Mouse (Mus musculus) right cerebral cortex, adult 18-20 months (tissue): Measurements from ENCODE around the gene Mmp24.
"Not testable (repeated sequence)": the region's sequence is repeated elsewhere in the genome, so short reads cannot be mapped to it uniquely, and the experiment has no call there.

ENCODE experiments used
- DNase-seq: peaks from one replicate; pipeline ENCODE4 v3.0.0; 2022; ENCODE audit warnings: mixed read lengths

Gene Mmp24

DNA sequence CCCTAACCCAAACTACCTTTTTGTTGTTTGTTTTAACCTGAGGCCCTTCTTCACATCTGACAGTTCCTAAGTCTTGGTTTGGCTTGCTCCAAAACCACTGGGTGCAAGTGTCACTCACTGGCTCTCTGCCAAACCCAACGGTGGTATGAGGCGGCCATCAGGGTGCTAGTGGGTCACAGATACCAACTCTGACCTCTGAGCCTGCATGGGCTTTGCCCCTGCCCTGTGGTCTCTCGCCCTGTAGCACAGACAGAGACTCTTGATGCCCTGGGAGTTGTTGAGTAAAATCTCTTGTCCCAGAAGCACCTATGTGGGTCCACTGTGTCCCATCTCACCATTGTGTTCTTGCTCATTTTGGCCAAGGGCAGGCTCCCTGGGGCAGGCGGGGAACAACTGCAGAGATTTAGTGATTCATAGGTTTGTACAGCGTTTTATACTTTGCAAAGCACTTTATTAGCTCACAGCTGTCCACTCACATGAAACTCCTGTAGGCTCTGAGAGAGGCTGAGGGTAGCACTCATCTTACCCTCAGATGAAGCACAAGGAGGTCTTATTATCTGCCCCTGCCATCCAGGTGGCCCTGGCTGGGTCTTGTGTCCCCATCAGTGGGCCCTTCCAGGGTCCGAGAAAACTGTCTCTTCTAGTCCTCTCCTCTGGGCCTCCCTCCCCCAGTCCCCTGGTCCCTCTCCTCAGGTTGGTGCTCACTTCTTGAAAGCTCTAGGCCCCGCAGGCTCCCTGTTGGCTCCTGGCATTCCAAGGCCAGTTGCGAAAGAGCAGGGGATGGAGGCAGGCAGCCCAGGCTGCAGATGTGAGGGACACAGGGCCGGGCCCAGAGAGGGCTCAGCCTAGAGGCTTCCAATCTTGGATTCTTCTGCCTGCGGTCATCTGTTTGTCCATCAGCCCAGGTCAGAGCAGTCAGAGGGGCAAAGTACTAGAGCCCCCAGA lies 42.4 kb downstream of the Mmp24 start:
- DNase-seq: no peak

DNA sequence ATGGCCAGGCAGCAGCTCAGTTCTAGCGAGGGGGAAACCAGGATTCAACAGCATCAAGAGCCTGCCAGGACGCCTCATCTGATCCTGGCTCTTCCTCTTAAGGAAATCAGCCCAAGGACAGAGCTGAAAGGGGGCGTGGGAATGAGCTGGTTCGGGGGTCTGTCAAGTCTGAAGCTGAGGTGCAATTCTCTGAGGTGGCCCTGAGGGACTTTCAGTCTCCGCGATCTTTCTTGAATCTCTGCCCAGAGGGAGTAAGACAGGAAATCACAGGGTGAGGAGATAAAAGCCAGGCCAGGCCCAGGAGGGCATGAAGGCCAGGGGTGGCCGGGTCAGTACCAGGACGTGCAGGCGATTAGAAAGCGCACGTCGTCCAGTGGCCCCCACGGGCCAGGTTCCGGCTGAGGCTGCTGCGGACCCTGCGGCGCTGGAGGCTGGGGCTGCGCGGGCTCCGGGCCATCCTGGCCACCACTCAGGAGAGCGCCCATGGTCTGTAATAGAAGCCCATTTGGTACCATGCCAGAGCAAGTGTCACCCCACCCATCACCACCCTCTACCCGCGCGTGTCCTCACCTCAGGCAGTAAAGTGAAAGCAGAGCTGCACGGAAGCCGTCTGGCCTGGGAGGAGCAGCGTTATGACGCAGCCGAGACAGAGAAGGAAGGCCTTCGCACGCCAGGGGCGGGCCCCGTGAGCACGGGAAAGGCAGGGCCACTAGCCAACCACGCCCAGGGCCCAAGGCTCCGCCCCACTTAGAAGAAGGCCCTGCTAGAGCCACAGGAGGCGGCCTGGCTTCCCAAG lies 43.7 kb downstream of the Mmp24 start:
- DNase-seq: peak; percentile 96

DNA sequence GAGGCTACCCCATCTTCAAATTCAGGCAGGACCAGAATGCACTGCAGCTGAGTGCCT lies 44.1 kb downstream of the Mmp24 start, which contains the start of gene BC029722:
Gene BC029722, minus strand, starts transcription at position 35 of the 57 bp plus-strand sequence.
- no peak for DNase-seq

DNA sequence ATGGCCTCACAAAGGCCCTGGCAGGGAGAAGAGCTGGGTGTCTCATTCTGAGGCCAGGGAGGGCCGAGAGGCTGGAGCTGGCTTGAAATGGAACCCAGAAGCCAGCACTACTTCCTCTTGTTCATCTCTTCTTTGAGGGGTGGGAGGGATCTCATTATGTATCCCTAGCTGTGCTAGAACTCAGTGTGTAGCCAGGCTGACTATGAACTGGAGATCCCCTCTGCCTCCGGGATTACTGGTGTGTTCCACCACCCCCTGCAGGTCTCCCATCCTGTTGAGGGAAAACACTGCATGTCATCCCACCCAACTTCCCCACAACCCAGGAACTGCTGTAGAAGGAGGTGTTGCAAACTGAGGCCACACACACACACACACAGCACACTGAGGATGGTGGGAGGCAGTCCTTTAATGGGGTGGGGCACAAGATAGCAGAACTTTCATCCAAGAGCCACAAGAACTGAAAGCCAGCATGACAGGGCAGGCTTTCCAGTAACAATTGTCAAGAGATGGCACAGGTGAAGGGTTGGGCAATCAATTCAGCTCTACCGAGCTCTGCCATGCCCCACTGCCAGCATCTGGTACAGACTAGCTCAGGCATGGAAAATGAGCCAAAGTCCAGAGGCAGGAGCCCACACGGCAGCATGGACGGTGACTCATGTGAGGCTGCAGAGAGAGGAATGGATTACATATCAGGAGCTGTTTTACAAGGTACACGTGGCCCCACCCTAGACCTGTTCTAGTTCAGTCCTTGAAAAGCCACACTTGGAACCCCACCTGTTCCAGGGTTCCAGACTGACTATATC lies 44.5 kb downstream of the Mmp24 start:
- no peak for DNase-seq

DNA sequence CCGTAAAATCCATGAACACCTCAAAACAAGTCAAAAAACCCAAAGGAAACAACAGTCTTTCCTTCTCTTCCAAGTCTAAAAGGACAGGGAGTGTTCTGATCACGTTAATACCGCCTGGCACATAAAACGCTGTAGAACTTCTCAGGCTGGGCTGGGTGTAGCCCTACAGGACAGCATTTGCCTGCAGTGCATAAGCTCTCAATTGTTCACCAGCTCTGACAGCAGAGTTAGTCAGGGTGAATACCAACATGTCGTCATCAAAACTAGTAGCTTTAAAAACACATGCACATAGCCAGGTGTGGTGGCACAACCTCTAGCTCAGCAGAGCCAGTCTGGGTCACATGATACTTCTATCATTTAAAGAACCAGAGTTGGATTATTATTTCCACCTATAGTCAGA lies 45.6 kb downstream of the Mmp24 start:
- DNase-seq: no peak

DNA sequence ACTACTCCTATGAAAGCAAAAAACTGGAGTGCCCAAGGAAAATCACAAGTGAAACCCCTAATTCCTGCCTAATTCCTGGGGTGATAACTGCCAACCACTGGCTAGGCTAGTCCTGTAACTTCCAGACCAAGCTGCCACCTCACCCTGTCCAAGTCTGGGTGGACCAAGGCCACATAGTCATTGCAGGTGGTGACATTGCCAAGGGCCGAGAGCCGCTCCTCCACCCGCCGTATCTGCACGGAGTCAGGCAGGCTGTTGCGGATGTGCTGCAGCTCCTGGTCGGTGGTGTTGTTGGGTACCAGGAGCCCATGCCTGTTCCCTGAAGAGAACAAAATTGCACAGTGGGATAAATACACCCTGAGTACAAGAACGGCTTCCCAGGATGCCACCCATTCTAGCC lies 48.6 kb downstream of the Mmp24 start:
- no peak for DNase-seq

DNA sequence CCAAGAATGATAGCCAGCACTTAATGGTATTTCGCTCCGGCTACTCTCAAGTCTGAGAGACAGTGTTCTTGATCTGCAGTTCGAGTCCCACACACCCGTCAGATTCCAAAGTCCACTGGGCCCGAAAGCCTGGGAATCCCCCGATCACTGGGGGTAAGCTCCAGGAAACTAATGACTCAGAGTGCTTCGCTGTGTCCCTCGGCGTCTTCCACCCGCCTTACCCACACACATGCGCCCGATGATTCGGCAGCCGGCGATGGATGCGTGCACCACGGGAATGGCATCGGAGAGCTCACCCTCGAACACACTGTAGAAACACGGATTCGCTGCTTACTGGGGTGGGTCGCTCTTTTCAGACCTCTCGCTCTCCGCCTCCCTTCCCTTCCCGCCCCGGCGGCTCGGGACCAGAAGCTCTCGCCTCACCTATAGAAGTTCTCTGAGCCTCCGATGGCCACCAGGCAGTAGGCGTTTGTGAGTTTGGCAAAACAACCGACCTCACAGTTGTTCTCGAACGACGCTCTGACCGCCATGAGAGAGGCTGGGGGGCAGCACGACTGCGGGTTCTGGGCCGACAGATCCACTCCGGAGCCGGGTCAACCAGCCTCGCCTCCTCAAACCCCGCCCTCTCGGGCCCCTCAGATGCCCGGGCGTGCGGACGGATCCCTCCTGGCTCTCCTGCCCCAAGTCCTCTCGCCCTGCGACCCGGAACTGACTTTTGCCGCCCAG lies 50.9 kb downstream of the Mmp24 start:
- DNase-seq: no peak

DNA sequence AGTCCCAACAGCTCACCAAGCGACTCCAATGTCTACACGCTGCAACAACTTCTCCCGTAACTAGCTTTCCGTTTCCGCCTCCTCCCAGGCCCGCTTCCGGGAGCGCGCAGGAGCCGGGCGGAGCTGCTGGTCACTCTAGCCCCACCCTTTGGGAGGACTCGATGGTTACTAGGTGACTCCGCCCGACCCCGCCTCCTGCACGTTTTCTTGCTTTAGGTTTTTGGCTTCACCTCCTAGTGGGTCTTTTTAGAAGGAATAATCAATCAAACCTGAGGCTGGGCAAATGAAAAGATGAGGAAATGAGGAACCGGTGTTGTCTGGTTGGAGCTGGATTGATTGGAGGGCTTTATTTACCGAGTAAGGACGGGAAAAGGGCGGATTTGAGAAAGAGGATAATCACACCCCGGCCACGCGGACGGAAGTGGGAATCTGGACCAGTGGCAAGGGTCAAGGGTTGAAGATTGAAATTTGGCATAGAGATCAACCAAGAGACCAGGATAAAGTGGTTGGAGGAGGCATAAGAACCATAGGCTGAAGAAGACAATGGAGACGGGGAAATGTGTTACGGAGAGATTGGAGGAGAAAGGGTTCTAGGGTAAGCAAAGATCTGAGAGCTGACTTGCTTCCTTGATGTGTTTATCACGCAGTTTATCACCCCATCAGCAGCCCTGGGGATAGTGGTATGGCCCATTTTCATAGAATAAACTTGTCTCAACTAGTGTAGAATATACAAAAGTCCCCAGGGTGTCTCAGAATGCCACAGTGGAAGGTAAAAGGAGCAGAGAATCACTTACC lies 51.7 kb downstream of the Mmp24 start, which contains the start of gene Eif6:
Gene Eif6, minus strand, starts transcription at position 296 of the 795 bp plus-strand sequence.
- DNase-seq: peak; percentile 90

DNA sequence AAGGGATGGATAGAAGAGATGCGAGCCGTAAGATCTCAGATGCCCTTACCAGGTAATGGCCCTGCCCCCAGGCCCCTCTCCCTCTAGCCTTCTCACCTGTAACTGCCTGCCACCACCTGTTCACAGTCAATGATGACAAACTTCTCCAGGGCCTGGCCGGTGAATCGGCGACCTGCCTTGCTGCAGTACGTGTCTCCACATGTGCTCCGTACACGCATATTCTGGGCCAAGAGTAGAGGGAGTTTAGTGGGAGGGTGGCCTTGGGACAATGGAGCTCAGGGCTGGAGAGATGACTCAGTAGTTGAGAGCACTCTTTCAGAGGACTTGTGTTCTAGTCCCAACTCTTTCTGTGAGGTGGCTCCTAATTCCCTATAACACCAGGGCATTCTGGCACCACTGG lies 55.7 kb downstream of the Mmp24 start:
- no peak for DNase-seq

DNA sequence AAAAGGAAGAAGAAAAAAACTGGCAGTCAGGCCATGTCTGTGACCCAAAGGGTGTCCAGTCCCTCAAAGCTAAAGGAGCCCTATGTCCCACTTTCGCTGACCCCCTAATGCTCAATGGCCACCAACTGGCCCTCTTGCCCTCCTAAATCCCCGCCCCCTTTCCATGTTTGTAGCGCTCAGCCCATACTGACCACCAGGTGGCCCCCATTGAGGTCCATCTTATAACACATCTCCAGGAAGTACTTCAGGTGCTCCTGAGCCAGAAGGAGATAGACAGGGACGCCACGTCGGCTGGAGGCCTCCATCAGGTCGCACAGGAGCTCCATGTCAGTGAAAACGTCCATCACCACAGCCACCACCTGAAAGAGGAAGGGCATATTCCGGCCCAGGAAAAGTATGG lies 56.2 kb downstream of the Mmp24 start:
- DNase-seq: no peak

DNA sequence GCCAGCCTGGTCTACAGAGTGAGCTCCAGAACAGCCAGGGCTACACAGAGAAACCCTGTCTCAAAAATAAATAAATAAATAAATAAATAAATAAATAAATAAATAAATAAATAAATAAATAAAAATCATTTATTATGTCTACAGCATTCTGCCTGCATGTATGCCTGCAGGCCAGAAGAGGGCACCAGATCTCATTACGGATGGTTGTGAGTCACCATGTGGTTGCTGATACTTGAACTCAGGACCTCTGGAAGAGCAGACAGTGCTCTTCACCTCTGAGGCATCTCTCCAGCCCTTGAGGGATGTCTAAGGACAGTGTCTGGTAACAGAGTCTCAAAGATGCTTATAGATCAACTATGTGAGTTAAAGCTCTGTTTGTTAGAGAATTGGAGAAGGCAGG lies 56.9 kb downstream of the Mmp24 start:
- DNase-seq: not testable (repeated sequence)

DNA sequence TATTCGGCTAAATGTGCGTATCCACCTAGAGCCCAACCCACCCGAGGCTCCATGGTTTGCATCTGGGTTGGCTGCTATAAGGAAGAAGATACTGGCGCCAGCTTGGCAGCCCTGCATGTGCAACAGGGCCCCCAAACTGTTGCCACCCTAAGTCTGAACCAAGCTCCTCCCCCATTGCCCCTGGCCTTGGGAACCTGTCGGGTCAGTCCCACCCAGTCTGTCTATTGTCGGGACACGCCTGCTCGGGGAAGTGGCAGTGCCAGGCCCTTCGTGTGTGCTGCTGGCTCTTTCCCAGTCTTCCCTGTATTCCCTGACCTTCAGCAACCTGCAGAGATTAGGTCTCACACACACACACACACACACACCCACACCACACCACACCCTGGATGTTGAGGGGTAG lies 59.6 kb downstream of the Mmp24 start, which contains the start of gene Fam83c:
Gene Fam83c, minus strand, starts transcription at position 123 of the 400 bp plus-strand sequence.
- DNase-seq: no peak

DNA sequence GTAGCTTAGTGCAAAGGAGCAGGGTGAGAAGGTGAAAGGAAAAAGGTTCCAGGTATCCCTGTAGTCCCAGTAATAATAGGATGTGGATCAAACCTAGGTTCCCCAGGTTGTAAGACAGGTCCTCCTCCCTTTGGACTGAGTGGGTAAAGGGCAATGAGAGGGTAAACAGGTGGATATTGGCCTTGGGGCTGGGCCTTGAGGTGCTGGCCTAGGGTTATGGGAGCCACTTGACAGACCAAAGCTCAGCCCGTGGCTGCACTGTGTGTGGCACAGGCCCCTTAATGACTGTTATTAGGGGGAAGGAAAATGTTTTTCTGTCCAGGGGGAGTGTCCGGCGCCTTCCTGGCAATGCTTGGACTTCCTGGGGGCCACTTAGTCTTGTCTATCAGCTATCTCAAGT lies 62.8 kb downstream of the Mmp24 start:
- DNase-seq: no peak

DNA sequence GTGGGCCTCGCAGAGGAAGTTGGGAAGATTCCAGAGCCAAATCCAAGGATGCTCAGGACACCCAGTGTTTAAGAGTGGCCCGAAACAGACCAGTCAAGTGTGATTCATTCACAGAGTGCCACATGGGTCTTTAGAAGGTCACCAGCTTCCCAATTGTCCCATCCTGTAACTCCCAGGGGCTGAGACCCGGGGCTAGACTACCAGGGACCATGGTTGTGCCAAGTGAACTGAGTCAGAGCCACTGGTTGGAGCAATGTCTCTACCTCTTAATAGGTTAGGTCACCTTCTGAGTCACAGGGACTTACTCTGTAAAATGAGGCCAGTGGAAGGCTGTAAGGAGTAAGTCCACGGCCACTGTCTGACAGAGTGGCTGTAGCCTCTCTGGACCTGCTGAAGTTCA lies 63.8 kb downstream of the Mmp24 start:
- no peak for DNase-seq

DNA sequence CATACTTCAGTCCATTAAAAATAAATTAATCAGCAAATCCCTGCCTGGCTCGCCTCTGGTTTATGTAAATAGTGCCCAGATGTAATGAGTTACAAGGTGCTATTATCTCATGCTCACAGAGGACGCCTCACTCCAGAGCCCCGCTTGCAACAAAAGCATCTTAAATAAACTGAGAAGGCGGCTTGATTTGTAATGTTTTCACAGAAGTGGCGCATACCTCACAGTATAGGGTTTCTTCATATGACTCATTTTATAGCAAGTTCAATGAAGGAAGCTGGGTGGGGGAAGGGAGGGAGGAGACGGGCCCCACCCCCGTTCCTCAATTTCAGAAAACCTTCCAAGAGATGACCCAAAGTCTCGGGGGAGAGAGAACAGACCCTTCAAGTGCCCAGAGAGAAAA lies 71.8 kb downstream of the Mmp24 start:
- DNase-seq: no peak

DNA sequence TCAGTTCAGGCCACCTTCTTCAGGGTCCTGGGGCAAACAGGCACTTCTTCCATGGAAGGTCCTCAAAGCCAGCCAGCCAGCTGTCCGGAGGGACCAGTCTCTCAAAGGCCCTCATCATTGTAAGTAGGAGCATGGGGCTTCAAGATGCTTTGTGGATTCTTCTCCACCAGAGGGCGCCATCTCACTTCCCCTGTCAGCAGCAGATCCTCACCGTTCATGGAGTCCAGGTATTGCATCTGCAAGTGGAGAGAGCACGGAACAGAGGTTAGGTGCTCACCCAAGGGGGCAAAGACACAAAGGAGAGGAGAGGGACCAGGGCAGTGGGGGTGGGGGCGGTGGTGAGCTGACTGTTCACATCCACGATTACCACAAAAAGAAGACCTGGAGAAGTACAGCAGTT lies 73.1 kb downstream of the Mmp24 start:
- DNase-seq: peak; percentile 78

DNA sequence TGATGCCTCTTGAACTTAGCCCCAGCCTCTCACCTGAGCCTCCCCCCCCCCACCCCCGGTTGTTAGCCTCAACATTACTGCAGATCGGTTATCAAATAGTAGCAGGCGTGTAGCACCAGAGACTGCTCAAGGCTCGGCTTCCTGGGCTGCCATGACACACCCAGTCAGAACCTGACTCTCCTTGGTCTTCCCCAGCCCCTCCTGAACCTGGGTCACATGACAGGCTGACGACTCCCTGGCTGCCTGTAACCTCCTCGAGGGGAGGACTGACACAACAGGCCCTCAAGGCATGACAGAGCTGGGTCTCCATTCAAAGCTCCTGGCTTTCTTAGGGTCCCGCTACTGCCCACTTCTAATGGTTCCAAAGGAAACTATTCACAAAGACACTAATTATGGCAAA lies 74.3 kb downstream of the Mmp24 start:
- DNase-seq: no peak

DNA sequence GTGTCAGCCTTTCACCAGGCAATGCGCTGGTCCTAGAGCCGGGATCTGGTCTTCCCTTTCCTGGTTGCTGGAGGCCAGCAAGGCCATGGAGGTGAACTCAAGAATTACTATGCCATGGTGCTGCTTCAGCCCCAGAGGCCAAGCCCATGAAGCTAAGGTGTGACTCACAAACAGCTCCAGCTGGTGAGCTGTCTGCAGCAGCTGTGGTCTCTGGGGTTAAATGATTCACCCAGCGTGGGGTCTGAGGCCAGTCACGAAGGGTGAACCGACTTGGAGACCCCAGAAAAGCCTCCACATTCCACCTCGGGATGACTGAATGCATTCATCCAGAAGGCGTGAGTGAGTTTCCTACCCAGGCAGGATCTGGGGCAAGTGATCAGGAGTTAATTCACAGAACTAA lies 75.0 kb downstream of the Mmp24 start:
- no peak for DNase-seq

DNA sequence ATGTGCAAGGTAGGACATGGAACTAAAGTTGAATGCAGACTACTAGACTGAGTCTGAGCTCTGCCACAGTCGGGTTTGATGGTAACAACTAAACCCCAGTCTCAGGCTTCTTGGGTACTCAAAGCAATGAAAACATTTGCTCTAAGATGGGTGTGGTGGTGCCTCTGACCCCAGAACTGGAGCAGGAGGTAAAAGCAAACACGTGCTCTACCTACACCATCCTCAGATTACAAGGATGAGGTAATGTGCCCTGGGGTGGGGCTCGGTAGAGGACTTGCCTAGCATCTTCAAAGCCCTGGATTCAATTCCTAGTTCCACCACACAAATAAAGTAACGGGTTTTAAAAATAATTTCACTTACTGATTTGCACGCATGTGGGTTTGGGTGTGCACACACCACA lies 77.4 kb downstream of the Mmp24 start:
- no peak for DNase-seq

DNA sequence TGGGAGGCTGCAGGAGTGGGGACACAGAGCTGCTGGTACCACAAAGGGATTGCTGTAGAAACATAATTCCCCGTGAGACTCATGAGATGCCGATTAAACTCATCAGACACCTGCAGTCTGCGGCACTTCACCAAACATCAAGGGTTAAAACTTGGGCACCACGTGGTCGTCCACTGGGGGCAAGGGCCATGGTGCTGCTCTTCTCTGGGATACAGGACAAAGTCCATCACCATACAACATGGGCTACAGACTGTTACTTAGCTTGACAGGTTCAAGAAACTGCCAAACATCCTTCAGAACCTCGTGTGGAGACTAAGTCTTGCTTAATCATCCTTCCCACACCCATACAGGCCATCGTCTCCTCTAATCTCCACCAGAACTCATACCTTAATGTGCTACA lies 85.0 kb downstream of the Mmp24 start:
- no peak for DNase-seq

DNA sequence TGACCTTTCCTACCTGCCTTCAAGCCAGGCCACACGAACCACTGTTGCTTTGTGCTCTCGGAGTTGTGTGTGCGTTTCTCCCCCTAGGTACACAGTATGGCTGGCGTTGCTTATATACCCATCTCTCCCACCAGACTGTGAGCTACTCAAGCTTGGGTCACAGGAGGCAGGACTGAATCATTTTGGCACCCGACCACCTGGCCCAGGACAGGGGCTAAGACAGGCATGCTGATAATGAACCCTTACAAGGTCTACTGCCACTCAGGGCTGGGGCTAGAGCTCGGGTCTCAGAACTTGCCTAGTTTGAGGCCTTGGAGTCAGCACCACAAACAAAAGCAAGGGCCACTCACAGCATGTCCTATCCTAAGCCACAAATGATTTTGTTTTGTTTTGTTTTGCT lies 86.4 kb downstream of the Mmp24 start:
- no peak for DNase-seq
